Comparison of ENCODE assay signal across 21 mouse cellular contexts in the genomic region with DNA sequence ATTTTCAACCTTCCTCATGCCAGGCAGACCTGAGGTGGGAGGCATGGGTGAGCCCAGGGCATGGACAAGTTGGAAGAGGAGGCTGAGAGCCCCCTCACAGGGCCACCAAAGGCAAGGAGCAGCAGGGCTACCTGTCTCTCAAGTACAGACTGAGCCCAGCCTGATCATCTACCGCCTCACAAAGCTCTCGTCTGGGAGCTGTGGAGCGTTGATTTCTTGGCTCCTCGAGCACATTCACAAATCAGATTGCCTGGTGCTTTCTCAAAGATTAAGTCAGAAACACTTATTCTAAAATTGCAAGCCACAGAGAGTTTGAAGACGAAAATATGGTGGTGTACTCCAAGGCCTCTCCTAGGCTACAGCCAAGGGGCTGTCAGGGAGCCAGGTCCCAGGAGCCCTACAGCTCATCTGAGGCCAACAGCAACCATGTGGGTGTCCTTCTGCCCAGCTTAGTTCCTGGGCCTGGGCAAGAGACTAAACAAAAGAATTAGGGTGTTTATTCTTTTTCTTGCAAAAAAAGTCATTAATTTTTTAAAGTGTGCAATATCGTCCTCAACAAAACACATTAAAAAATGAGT. TPM values are rescaled to one million over a fixed set of nuclear protein-coding genes. Genes with fewer than 3 reads are reported as not detected.
A peak's percentile ranks its signal among the peaks of the same experiment; 100 is the strongest.
DNase-seq lines count a peak whose midpoint lies in the region; ATAC-seq and TF ChIP-seq lines count a peak whose summit lies in the region.
"Had no signal": no experiment of that assay in that cellular context is flagged by ENCODE, and none has a peak within 500 bp of the region (broad histone marks: within the 10 kb centered on the region; RNA-seq: fewer than 3 reads in every experiment).

No protein-coding gene starts in this region.

- H3K27ac ChIP-seq in cortical plate, adult 2 months (ENCODE audit: insufficient read depth, low read length): 0 out of 2 replicates have a peak overlapping the region, but pooled peaks have one; percentile 45
- H3K27ac ChIP-seq: heart, adult 2 months; limb, embryonic 13.5 days had no signal

- ATAC-seq in frontal cortex, adult (ENCODE audit: low TSS enrichment): peak; percentile 36; the same call in 1 of the 2 replicates
- ATAC-seq: activated CD4-positive, CD25-positive, alpha-beta regulatory T cell, adult 4 months had no signal

- peaks cover 6% of the 10 kb centered on the region for H3K4me1 ChIP-seq in cortical plate, adult 2 months (ENCODE audit: control insufficient read depth, insufficient read depth, low read length)

- H3K4me3 ChIP-seq in cortical plate, adult 2 months (ENCODE audit: insufficient read depth, low read length): no peak overlapping the region
- H3K4me3 ChIP-seq: heart, adult 2 months; limb, embryonic 13.5 days had no signal

- no peak for TF ChIP-seq POLR2A in cortical plate, adult 2 months (IDR thresholded peaks at IDR 0.05; ENCODE audit: extremely low read depth, insufficient read depth, low read length)

- DNase-seq in cerebellum, adult 11-12 months: peak; percentile 14
- DNase-seq in cerebellum, adult 8-10 months: no peak
- DNase-seq in frontal cortex, postnatal 36 days (ENCODE audit: low spot score in 2 of 2): no peak
- DNase-seq in left cerebral cortex, postnatal 4 days: peak; percentile 72
- DNase-seq in left cerebral cortex, adult 8-10 months (ENCODE audit: low spot score in 2 of 2): no peak
- DNase-seq in right cerebral cortex, postnatal 10 days (ENCODE audit: low spot score in 2 of 2): no peak
- DNase-seq: heart, adult 2 months; kidney, adult 2 months; kidney, postnatal 36 days; layer of hippocampus, postnatal 36 days; lung, postnatal 36 days; retina, postnatal 1 day; thymus, adult 2 months had no signal

- TF ChIP-seq CTCF in cortical plate, adult 2 months (IDR thresholded peaks at IDR 0.05; ENCODE audit: extremely low read depth, insufficient read depth, low read length): no peak

- intact Hi-C loops in left cerebral cortex, postnatal 4 days (cut with DNase I): no loop called here

RNA-seq across cellular contexts. Expression of a gene that starts 39.3 kb away (rescaled TPM):
- 10 to 100 TPM; 63.1 to 63.3 TPM for total RNA-seq in left cerebral cortex, postnatal 4 days (2021)
- 100 to 1,000 TPM; 100 to 120 (median 105) TPM for total RNA-seq in left cerebral cortex, adult 8-10 months (2022)
- polyA plus RNA-seq in cortical plate, adult 2 months (2012; rRNA removed): 225 and 233 TPM in 2 replicates
- total RNA-seq: neutrophil, adult 5-6 weeks had no signal
- polyA plus RNA-seq: activated CD4-positive, CD25-positive, alpha-beta regulatory T cell, adult 4 months had no signal

RNA-seq across cellular contexts. Expression of a gene that starts 51.0 kb away (rescaled TPM):
- not detected for total RNA-seq in left cerebral cortex, postnatal 4 days (2021)
- total RNA-seq in left cerebral cortex, adult 8-10 months (2022): not detected
- not detected in 2 replicates for polyA plus RNA-seq in cortical plate, adult 2 months (2012; rRNA removed)
- total RNA-seq: heart, adult 2 months; layer of hippocampus, postnatal 36 days; neutrophil, adult 5-6 weeks had no signal
- polyA plus RNA-seq: activated CD4-positive, CD25-positive, alpha-beta regulatory T cell, adult 4 months; heart, adult 2 months; heart, embryonic 16.5 days; kidney, adult 2 months; limb, embryonic 13.5 days; liver, embryonic 16.5 days; small intestine, adult 2 months had no signal

Comparison
In these comparisons a context has a peak if more than half of its experiments do, and no peak if none do; other contexts are left out.
1. DNase-seq: peak in cerebellum, adult 11-12 months (single experiment) and left cerebral cortex, postnatal 4 days (single experiment); none in cerebellum, adult 8-10 months (single experiment), frontal cortex, postnatal 36 days (0 of 2), left cerebral cortex, adult 8-10 months (0 of 2) and right cerebral cortex, postnatal 10 days (0 of 2).